Mouse (Mus musculus) frontal cortex, postnatal 14 days (tissue): ENCODE measurements at regions not wholly inside any gene's neighbourhood (a gene's known extent, or its start where the extent isn't known, plus 50 kb on each side); places are given as distances from the start of the nearest gene placed in this dataset.
A peak's percentile ranks its signal among the peaks of the same experiment; 100 is the strongest.

Experiments used
- DNase-seq, 2 experiments: peaks; one replicate each; pipeline ENCODE4 v3.0.0; 2022; ENCODE audit warnings: low spot score in 2 of 2

- no peak for DNase-seq
Measured at GRCm38 (mm10) chr3:143053286-143053993, 171.6 kb upstream of the Pkn2 start.

- no peak for DNase-seq
Measured at GRCm38 (mm10) chr3:143040666-143041065, 158.9 kb upstream of the Pkn2 start.

- no peak for DNase-seq
Measured at GRCm38 (mm10) chr3:143036108-143036507, 154.3 kb upstream of the Pkn2 start.

- no peak for DNase-seq
Measured at GRCm38 (mm10) chr3:143034588-143034987, 152.8 kb upstream of the Pkn2 start.

GRCm38 (mm10) chr3:143022486-143022885 is 140.7 kb upstream of the Pkn2 start:
- no peak for DNase-seq

GRCm38 (mm10) chr3:143021159-143021871 is 139.5 kb upstream of the Pkn2 start:
- DNase-seq = no peak

- no peak for DNase-seq
Measured at GRCm38 (mm10) chr3:143017480-143017879, 135.7 kb upstream of the Pkn2 start.

- no peak for DNase-seq
Measured at GRCm38 (mm10) chr3:143016758-143017157, 135.0 kb upstream of the Pkn2 start.

- no peak for DNase-seq
Measured at GRCm38 (mm10) chr3:143014421-143014820, 132.6 kb upstream of the Pkn2 start.

- no peak for DNase-seq
Measured at GRCm38 (mm10) chr3:143007047-143007446, 125.2 kb upstream of the Pkn2 start.

GRCm38 (mm10) chr3:143001952-143002351 is 120.1 kb upstream of the Pkn2 start:
- DNase-seq = no peak

GRCm38 (mm10) chr3:142995981-142996743 is 114.4 kb upstream of the Pkn2 start:
- DNase-seq = no peak

GRCm38 (mm10) chr3:142984547-142984946 is 102.7 kb upstream of the Pkn2 start:
- no peak for DNase-seq

- no peak for DNase-seq
Measured at GRCm38 (mm10) chr3:142981221-142981620, 99.4 kb upstream of the Pkn2 start.

- peak; percentile 12 to 14 for DNase-seq
Measured at GRCm38 (mm10) chr3:142979161-142979560, 97.4 kb upstream of the Pkn2 start.

- DNase-seq = no peak
Measured at GRCm38 (mm10) chr3:142976519-142977394, 95.0 kb upstream of the Pkn2 start.

GRCm38 (mm10) chr3:142975606-142976005 is 93.8 kb upstream of the Pkn2 start:
- DNase-seq = no peak

- no peak for DNase-seq
Measured at GRCm38 (mm10) chr3:142969501-142969900, 87.7 kb upstream of the Pkn2 start.

- no peak for DNase-seq
Measured at GRCm38 (mm10) chr3:142965604-142966003, 83.8 kb upstream of the Pkn2 start.

- no peak for DNase-seq
Measured at GRCm38 (mm10) chr3:142963818-142964372, 82.1 kb upstream of the Pkn2 start.

- DNase-seq = no peak
Measured at GRCm38 (mm10) chr3:142957768-142958167, 76.0 kb upstream of the Pkn2 start.
